20 mouse cellular contexts compared by ENCODE assay signal in genomic region chr11:115377254-115377653, GRCm38 (mm10). TPM values are rescaled to one million over a fixed set of nuclear protein-coding genes. Genes with fewer than 3 reads are reported as not detected.
DNase-seq lines count a peak whose midpoint lies in the region; TF ChIP-seq lines count a peak whose summit lies in the region.
"Had no signal": no experiment of that assay in that cellular context is flagged by ENCODE, and none has a peak within 500 bp of the region (broad histone marks: within the 10 kb centered on the region; RNA-seq: fewer than 3 reads in every experiment).

No protein-coding gene starts in this region.

- H3K36me3 ChIP-seq in myocyte (ENCODE audit: control insufficient read depth, insufficient read depth) = no peaks in the 10 kb centered on the region
- H3K36me3 ChIP-seq in thymus, adult 2 months (ENCODE audit: control insufficient read depth, insufficient read depth, low read length) = no peaks in the 10 kb centered on the region
- H3K36me3 ChIP-seq: embryonic facial prominence, embryonic 13.5 days; embryonic facial prominence, embryonic 15.5 days; forebrain, embryonic 15.5 days had no signal

- H3K27ac ChIP-seq in thymus, adult 2 months (ENCODE audit: control insufficient read depth, insufficient read depth, low read length) = no peak overlapping the region
- H3K27ac ChIP-seq: embryonic facial prominence, embryonic 13.5 days; embryonic facial prominence, embryonic 15.5 days; forebrain, embryonic 13.5 days; forebrain, embryonic 15.5 days had no signal

- DNase-seq in heart, adult 11 months = peak; percentile 83
- no peak for DNase-seq in heart, postnatal 36 days
- peak; percentile 93 for DNase-seq in fat pad, adult 2 months (ENCODE audit: extremely low read depth, low read depth, low spot score)
- DNase-seq in yolk sac, embryonic 10.5 days (ENCODE audit: low spot score) = no peak
- no peak for DNase-seq in thymus, adult 2 months
- DNase-seq: adrenal gland, adult 8-10 months; adrenal gland, postnatal 14 days; adrenal gland, postnatal 36 days; cerebellum, adult 2 months; cerebellum, adult 9-10 months; cerebellum, postnatal 10 days; cerebellum, postnatal 25 days; forebrain, postnatal 0 days had no signal

- TF ChIP-seq POLR2A in myocyte (IDR thresholded peaks at IDR 0.05; ENCODE audit: insufficient read length, low read depth) = no peak
- TF ChIP-seq POLR2A in thymus, adult 2 months (IDR thresholded peaks at IDR 0.05; ENCODE audit: control insufficient read depth, extremely low read depth, insufficient read depth, low read length, poor library complexity) = no peak

- H3K27me3 ChIP-seq in myocyte (ENCODE audit: control insufficient read depth, insufficient read depth, insufficient read length) = no peaks in the 10 kb centered on the region
- H3K27me3 ChIP-seq in thymus, adult 2 months (ENCODE audit: control insufficient read depth, insufficient read depth, low read length) = peaks cover 22% of the 10 kb centered on the region
- H3K27me3 ChIP-seq: forebrain, embryonic 15.5 days; Patski had no signal

- H3ac ChIP-seq in myocyte (ENCODE audit: control insufficient read depth, insufficient read length) = no peak overlapping the region

- peak overlapping the region; percentile 14 for H3K4me3 ChIP-seq in myocyte
- H3K4me3 ChIP-seq in thymus, adult 2 months (ENCODE audit: control insufficient read depth, insufficient read depth, low read length) = no peak overlapping the region
- H3K4me3 ChIP-seq: embryonic facial prominence, embryonic 13.5 days; embryonic facial prominence, embryonic 15.5 days; erythroblast, embryonic 14.5 days; forebrain, embryonic 13.5 days; forebrain, embryonic 15.5 days had no signal

- H3K4me2 ChIP-seq in myocyte (ENCODE audit: low read depth) = peak overlapping the region; percentile 77
- H3K4me2 ChIP-seq: embryonic facial prominence, embryonic 13.5 days; embryonic facial prominence, embryonic 15.5 days; forebrain, embryonic 13.5 days; forebrain, embryonic 15.5 days had no signal

- H3K79me2 ChIP-seq in myocyte (ENCODE audit: control insufficient read depth, insufficient read depth) = peaks cover 1% of the 10 kb centered on the region

- TF ChIP-seq CTCF in thymus, adult 2 months (IDR thresholded peaks at IDR 0.05; ENCODE audit: borderline replicate concordance, control insufficient read depth, extremely low read depth, insufficient read depth, low read length, poor library complexity) = no peak

- intact Hi-C loops in heart, postnatal 36 days (cut with DNase I) = no loop called here

- WGBS in thymus, adult 2 months = 44% methylated on average over 4 of the region's 4 CpGs

- peaks cover 13% of the 10 kb centered on the region for H3K4me1 ChIP-seq in thymus, adult 2 months (replicated peaks; ENCODE audit: control insufficient read depth, insufficient read depth, low read length)

TF ChIP-seq in myocyte, 11 proteins besides CTCF, POLR2A, EP300 and RAD21:
- TF ChIP-seq USF1 (IDR thresholded peaks at IDR 0.05; ENCODE audit: low read depth) (no peak), CEBPB (IDR thresholded peaks at IDR 0.05; ENCODE audit: insufficient read depth, poor library complexity, severe bottlenecking) (0 out of 2 replicates have a peak, but pooled peaks have one; percentile 5), POLR2AphosphoS2 (IDR thresholded peaks at IDR 0.05; ENCODE audit: insufficient read length, low read depth) (no peak), MAX (IDR thresholded peaks at IDR 0.05; ENCODE audit: low read depth) (no peak)

RNA-seq across cellular contexts. Expression of gene Cdr2l, which starts 4.5 kb away (rescaled TPM):
- 1 to 10 TPM; 5.8 to 5.9 TPM for total RNA-seq in heart, postnatal 36 days (2021)
- 52.8 TPM for polyA plus RNA-seq in myocyte (2012; fragmentation: generic; extraction: Trizol)
- polyA plus RNA-seq in thymus, adult 2 months (2012; rRNA removed) = 14.3 and 15.1 TPM in 2 replicates

RNA-seq across cellular contexts. Expression of gene Hid1, which starts 9.7 kb away (rescaled TPM):
- total RNA-seq in heart, postnatal 36 days (2021) = 1 to 10 TPM; 4.2 to 4.8 TPM
- polyA plus RNA-seq in myocyte (2012; fragmentation: generic; extraction: Trizol) = 63.1 TPM
- 127 and 143 TPM in 2 replicates for polyA plus RNA-seq in thymus, adult 2 months (2012; rRNA removed)
- polyA plus RNA-seq: erythroblast, embryonic 14.5 days had no signal

RNA-seq across cellular contexts. Expression of gene Mrpl58, which starts 26.3 kb away (rescaled TPM):
- total RNA-seq in heart, postnatal 36 days (2021) = 100 to 1,000 TPM; 134 to 149 TPM
- 201 TPM for polyA plus RNA-seq in myocyte (2012; fragmentation: generic; extraction: Trizol)
- 144 and 166 TPM in 2 replicates for polyA plus RNA-seq in thymus, adult 2 months (2012; rRNA removed)

RNA-seq across cellular contexts. Expression of gene Atp5h, which starts 42.5 kb away (rescaled TPM):
- 1,000 to 10,000 TPM; 2,281 to 2,357 TPM for total RNA-seq in heart, postnatal 36 days (2021)
- polyA plus RNA-seq in myocyte (2012; fragmentation: generic; extraction: Trizol) = 693 TPM
- polyA plus RNA-seq in thymus, adult 2 months (2012; rRNA removed) = 118 and 155 TPM in 2 replicates

RNA-seq across cellular contexts. Expression of gene Kctd2, which starts 42.7 kb away (rescaled TPM):
- total RNA-seq in heart, postnatal 36 days (2021) = 10 to 100 TPM; 27.9 to 28.3 TPM
- 27.3 TPM for polyA plus RNA-seq in myocyte (2012; fragmentation: generic; extraction: Trizol)
- polyA plus RNA-seq in thymus, adult 2 months (2012; rRNA removed) = 65.5 and 69.1 TPM in 2 replicates

Comparison
In these comparisons a context has a peak if more than half of its experiments do, and no peak if none do; other contexts are left out.
1. DNase-seq: peak in heart, adult 11 months (single experiment) and fat pad, adult 2 months (single experiment); none in heart, postnatal 36 days (0 of 2), yolk sac, embryonic 10.5 days (single experiment) and thymus, adult 2 months (single experiment).